Mouse (Mus musculus) limb, embryonic 12.5 days (tissue): ENCODE results near the gene Amigo3. TPM values are rescaled to one million over a fixed set of nuclear protein-coding genes. Genes with fewer than 3 reads are reported as not detected.
A peak's percentile ranks its signal among the peaks of the same experiment; 100 is the strongest.

Experiments used
- ATAC-seq: fragments of 200-750 bp; cut with Nextera tagmentation; 2 replicates; pipeline ENCODE4 v1.8.0; 2017; ENCODE audit warnings: low read depth, moderate TSS enrichment; ENCODE audit not compliant: insufficient number of reproducible peaks, insufficient read depth, low FRiP score, low TSS enrichment
- H3K27ac ChIP-seq: fragments of 300-500 bp; sonication (generic); 2 replicates; pipeline ENCODE4 v1.5.1; 2016; ENCODE audit warnings: mild to moderate bottlenecking, moderate library complexity
- H3K27me3 ChIP-seq: fragments of 300-500 bp; sonication (generic); 2 replicates; pipeline ENCODE4 v1.6.1; 2016; ENCODE audit warnings: mild to moderate bottlenecking, moderate library complexity
- H3K36me3 ChIP-seq: fragments of 300-500 bp; sonication (generic); 2 replicates; pipeline ENCODE4 v1.6.1; 2016; ENCODE audit warnings: mild to moderate bottlenecking, moderate library complexity
- H3K4me1 ChIP-seq: fragments of 300-500 bp; sonication (generic); replicated peaks from 2 replicates; pipeline ENCODE4 v1.6.1; 2016
- H3K4me2 ChIP-seq: fragments of 300-500 bp; sonication (generic); 2 replicates; pipeline ENCODE4 v1.6.1; 2016; ENCODE audit warnings: mild to moderate bottlenecking, moderate library complexity
- H3K4me3 ChIP-seq: fragments of 300-500 bp; sonication (generic); replicated peaks from 2 replicates; pipeline ENCODE4 v1.5.1; 2016; ENCODE audit warnings: mild to moderate bottlenecking
- H3K9ac ChIP-seq: fragments of 300-500 bp; sonication (generic); replicated peaks from 2 replicates; pipeline ENCODE4 v1.6.1; 2016; ENCODE audit warnings: mild to moderate bottlenecking, moderate library complexity
- H3K9me3 ChIP-seq: fragments of 300-500 bp; sonication (generic); 2 replicates; pipeline ENCODE4 v1.6.1; 2016; ENCODE audit warnings: mild to moderate bottlenecking, moderate library complexity
- WGBS: fragments of 180-500 bp; shearing (Covaris S2); methylation state at CpG from one replicate; pipeline ENCODE4 v1.1.7; 2016; 5-methylcytosine and 5-hydroxymethylcytosine counted together
- polyA plus RNA-seq: library from polyadenylated mRNA; unstranded; fragments of >200 nt; fragmentation: Nextera tagmentation; extraction: Ambion mirVana; gene quantifications from 2 replicates; pipeline ENCODE4 v1.2.1, GENCODE M21; 2016

Gene Amigo3
- polyA plus RNA-seq, 1 experiment from 2014 or later: 3.1 TPM

DNA sequence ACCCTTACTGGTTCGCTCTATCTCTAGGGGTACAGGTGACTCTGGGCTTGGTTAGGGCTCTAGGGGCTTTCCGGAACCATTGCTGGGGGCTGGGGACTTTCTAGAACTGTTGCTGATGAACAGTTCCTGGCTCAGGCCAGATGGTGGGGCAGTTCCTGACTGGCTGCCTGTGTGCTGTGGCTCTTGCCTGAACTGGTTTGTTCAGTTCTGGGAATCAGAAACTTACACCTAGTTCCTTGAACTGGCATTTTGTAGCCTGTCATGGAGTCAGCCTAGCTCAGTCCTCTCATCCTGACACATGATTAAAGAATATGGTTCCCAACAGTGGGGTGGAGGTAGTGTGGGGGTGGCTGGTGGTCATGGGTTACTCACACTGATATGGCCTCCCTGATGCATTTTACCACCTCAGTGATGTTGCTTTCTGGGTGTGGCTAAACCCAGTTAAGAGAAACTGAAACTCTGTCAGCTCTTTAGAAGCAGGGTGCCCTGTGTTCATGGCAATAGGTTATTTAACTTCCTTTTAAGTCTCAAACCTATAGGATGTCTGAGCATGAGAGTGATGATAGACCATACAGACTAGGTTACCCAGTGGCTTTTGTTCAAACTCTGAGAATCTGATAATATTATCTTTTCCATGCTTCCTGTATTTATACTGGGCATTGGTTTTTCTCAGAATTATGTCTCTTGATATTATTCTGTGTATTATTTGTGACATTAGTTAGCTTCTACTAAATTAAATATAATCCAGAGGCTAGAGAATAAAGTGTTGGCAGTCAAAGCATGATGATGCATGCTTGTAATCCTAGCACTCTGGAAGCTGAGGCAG is 17.4 kb upstream of the Amigo3 start:
- H3K4me1 ChIP-seq: no peaks in the 10 kb centered on the region
- ATAC-seq: no peak
- H3K9ac ChIP-seq: no peak overlapping the region
- no peak overlapping the region for H3K4me2 ChIP-seq
- no peaks in the 10 kb centered on the region for H3K27me3 ChIP-seq
- H3K4me3 ChIP-seq: no peak overlapping the region
- H3K9me3 ChIP-seq: no peaks in the 10 kb centered on the region
- WGBS: 95% methylated on average over 2 of the region's 2 CpGs
- no peak overlapping the region for H3K27ac ChIP-seq
- H3K36me3 ChIP-seq: peaks cover 83% of the 10 kb centered on the region

DNA sequence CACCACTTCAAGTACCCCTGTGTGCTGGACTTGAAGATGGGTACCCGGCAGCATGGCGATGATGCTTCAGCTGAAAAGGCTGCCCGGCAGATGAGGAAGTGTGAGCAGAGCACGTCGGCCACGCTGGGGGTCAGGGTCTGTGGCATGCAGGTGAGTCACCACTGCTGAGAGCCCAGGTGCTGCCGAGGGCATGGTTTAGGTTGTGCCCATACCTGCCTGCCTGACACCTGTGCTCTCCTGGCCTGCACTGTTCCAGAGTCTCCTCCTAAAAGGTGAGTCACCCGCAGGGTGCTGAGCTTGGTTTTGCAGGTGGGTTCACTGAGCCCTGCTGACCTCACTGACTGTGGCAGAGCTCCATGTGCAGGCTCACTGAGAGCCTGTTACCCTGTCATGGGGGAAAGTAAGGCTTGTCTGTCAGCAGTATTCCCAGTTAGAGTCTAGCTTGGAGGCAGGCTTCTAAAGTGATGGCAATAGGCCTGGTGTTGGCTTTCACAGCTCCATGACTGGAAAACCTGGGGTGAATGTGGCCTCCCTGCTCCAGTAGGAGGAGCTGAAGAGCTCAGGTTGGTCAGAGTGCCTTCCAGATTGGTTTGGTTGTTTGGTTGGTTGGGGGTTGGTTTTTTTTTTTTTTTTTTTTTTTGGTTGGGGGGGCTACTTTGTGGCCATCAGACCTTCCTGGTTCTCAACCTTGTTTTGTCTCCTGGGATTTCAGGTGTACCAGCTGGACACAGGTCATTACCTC is 8.0 kb upstream of the Amigo3 start:
- peaks cover 67% of the 10 kb centered on the region for H3K36me3 ChIP-seq
- H3K27me3 ChIP-seq: no peaks in the 10 kb centered on the region
- peaks cover 18% of the 10 kb centered on the region for H3K4me1 ChIP-seq
- H3K9ac ChIP-seq: no peak overlapping the region
- H3K4me3 ChIP-seq: no peak overlapping the region
- no peak overlapping the region for H3K27ac ChIP-seq
- no peak for ATAC-seq
- 95% methylated on average over 8 of the region's 8 CpGs for WGBS
- H3K9me3 ChIP-seq: no peaks in the 10 kb centered on the region
- no peak overlapping the region for H3K4me2 ChIP-seq

DNA sequence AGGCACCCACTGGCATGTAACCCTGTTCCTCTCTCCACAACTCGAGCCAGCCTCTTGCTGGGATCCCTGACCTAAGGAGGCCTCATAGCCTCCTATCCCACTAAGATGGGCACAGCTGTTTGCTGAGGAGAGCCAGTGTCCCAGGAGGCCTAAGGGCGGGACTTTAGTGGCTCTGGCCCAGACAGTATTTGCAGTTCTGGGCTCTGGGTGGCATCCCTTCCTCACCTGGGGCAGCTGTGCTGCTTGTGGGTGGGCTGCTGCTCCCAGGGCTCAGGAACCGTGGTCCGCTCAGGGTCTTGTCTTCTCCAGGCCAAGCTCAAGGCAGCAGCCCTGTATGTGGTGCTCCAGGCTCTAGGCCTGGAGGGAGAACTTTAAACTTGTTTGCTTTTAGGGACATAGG is 6.4 kb upstream of the Amigo3 start:
- H3K9me3 ChIP-seq: no peaks in the 10 kb centered on the region
- no peak overlapping the region for H3K4me2 ChIP-seq
- no peak overlapping the region for H3K4me3 ChIP-seq
- 84% methylated on average over 4 of the region's 4 CpGs for WGBS
- no peak overlapping the region for H3K27ac ChIP-seq
- no peak overlapping the region for H3K9ac ChIP-seq
- peaks cover 69% of the 10 kb centered on the region for H3K36me3 ChIP-seq
- ATAC-seq: no peak
- no peaks in the 10 kb centered on the region for H3K27me3 ChIP-seq
- peaks cover 20% of the 10 kb centered on the region for H3K4me1 ChIP-seq

DNA sequence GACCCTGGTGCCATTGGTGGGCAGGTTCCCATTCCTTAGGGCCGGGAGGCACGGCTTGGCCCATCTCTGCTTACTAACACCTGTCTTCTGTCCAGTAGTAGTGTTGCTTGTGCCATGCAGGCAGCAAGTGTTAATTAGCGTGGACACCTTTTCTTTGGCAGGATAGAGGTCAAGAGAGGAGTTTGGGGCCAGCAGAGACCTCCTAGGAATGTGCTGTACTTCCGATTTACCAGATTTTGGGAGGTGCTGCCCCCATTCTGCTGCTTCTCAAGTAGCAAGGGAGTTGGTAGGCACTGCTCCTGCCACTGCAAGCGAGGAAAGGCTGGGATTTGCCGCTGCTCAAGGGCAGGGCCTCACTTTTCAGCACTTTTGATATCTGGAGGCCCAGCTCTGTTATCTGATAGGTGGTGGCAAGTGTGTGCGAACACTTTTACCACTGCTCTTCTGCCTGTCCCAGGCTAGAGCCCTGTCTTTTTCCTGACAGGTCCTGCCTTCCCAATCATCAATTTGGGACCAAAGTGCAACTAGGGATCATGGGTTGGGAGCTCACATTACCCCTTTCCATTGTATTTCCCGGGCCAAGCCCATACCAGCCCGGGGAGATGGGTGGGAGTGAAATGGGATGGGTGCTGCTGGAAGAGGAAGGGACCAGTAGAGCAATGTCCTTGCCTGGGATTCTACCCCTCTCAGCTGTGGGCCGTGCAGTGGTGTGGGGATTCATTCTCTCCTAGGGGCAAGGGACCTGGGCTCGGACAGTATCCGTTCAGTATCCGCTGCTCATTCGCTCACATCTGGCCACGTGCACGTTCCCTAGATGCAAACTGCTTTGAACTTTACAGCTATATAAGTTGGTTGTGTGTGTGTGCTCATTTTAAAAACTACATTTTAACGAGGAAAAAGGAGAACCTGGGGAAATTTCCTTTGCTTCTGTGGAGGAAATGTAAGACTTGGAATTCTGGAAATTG is 5.1 kb upstream of the Amigo3 start:
- H3K9me3 ChIP-seq: no peaks in the 10 kb centered on the region
- peak overlapping the region; percentile 93 for H3K4me2 ChIP-seq
- peak overlapping the region; percentile 78 for H3K27ac ChIP-seq
- peak overlapping the region; percentile 74 for H3K4me3 ChIP-seq
- H3K27me3 ChIP-seq: no peaks in the 10 kb centered on the region
- peaks cover 20% of the 10 kb centered on the region for H3K4me1 ChIP-seq
- WGBS: 46% methylated on average over 17 of the region's 17 CpGs
- no peak for ATAC-seq
- peaks cover 63% of the 10 kb centered on the region for H3K36me3 ChIP-seq
- H3K9ac ChIP-seq: peak overlapping the region; percentile 44; the same call in 1 of the 2 replicates

DNA sequence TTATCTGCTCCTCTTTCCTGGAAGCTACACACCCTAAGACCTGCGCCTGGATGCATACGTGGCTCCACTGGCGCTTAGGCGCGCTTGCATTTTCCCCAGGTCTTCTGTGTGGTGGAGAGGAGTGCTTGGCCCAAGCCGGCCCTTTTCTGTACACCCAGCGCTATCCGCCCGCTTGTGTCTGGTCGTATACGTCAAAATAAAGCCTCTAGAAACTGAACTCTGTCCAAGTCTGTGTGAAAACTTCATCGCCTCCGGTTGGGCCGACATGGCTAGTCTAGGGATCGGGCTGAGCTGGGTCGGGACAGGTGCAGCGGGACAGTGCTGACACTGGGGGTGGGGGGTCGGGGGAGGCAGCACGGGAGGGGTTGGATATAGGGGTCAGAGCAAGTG is 4.4 kb upstream of the Amigo3 start:
- Histone ChIP-seq H3K36me3 (peaks cover 61% of the 10 kb centered on the region), H3K27ac (peak overlapping the region; percentile 78), H3K9me3 (no peaks in the 10 kb centered on the region), H3K9ac (peak overlapping the region; percentile 44; the same call in 1 of the 2 replicates), H3K4me3 (peak overlapping the region; percentile 74), H3K4me1 (peaks cover 26% of the 10 kb centered on the region), H3K4me2 (peak overlapping the region; percentile 93), H3K27me3 (no peaks in the 10 kb centered on the region)
- WGBS: 3% methylated on average over 19 of the region's 19 CpGs
- peak; percentile 57 for ATAC-seq

DNA sequence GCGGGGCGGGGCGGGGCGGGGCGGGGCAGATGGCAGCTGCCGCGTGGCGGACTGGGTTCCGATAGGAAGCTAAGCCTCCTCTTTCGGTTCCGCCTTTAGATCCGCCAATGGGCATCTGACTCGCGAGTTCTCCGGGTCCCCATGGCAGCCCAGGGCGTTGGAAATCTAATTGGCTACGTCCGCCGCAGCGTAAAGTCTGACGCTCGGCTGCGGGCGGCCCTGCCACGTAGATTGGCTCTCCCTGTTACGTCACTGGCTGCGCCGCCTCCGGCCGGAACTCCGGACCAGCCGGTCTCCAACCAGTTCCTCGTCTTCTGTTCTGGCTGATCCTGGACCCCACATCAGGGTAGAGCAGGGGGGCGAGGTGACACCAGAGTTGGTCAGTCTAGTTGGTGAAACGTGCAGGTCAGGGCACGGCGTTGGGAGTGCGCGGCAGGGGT is 3.9 kb upstream of the Amigo3 start, which contains the start of gene Gmppb:
Gene Gmppb (plus strand): TSS at position 227 of the 440 bp plus-strand sequence.
- Histone ChIP-seq H3K4me1 (peaks cover 26% of the 10 kb centered on the region), H3K4me3 (peak within 1 kb of the TSS; percentile 74), H3K4me2 (peak within 1 kb of the TSS; percentile 93), H3K27ac (peak within 1 kb of the TSS; percentile 78), H3K27me3 (no peaks in the 10 kb centered on the region), H3K36me3 (peaks cover 64% of the 10 kb centered on the region), H3K9ac (peak within 1 kb of the TSS; percentile 69), H3K9me3 (no peaks in the 10 kb centered on the region)
- ATAC-seq: peak; percentile 91
- WGBS: under 1% methylated on average over 37 of the region's 39 CpGs

DNA sequence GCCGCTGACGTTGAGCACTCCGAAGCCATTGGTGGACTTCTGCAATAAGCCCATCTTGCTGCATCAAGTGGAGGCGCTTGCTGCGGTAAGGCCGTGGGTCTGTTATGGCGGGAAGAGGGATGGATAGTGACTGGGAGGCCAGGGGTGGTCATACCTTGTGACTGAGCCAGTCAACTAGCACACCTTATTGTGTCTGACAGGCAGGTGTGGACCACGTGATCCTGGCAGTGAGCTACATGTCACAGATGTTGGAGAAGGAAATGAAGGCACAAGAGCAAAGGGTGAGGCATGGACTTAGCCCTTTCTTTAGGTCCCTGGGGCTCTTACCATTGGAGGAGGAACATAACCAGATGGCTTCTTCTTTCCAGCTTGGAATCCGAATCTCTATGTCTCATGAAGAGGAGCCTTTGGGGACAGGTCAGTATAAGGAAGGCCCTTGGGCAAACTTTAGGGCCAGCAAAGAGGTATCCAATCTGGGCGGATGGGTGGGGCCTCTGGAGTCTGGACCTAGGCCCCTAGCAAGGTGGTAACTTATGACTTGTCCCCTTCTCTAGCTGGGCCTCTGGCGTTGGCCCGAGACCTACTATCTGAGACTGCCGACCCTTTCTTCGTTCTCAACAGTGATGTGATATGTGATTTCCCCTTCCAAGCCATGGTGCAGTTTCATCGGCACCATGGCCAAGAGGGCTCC is 3.3 kb upstream of the Amigo3 start:
- H3K9ac ChIP-seq: peak overlapping the region; percentile 69
- H3K27ac ChIP-seq: peak overlapping the region; percentile 68
- H3K4me2 ChIP-seq: peak overlapping the region; percentile 93
- 41% methylated on average over 15 of the region's 15 CpGs for WGBS
- ATAC-seq: no peak
- peaks cover 26% of the 10 kb centered on the region for H3K4me1 ChIP-seq
- H3K27me3 ChIP-seq: no peaks in the 10 kb centered on the region
- no peaks in the 10 kb centered on the region for H3K9me3 ChIP-seq
- H3K4me3 ChIP-seq: peak overlapping the region; percentile 74
- H3K36me3 ChIP-seq: peaks cover 68% of the 10 kb centered on the region

DNA sequence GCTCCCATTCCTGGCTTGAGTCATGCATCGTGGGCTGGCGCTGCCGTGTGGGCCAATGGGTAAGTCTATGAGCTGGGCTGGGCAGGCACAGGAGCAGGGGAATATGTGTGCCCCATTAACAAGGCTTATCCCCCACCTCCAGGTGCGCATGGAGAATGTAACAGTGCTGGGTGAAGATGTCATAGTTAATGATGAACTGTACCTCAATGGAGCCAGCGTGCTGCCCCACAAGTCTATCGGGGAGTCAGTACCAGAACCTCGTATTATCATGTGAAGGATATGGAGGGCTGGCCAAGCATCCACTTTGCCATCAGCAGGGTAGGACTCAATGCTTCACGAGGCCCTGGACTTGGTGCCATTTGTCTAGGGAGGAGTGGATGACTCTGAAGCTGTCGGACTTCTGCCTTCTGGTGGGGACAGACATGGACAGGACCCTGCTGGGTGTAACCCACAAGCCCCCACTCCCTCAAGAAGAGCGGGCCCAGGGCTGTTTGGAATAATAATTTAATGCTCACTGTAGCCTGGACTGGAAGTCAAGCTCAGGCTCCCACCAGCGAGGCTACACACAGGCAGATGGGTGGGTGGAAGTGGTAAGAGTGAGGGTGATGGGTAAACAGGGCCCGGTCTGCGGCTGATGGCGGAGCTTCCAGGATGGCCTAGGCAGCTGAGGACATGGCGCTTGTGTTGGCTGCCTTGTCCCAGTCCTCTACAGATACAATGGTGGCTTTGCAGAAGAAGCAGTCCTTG is 1.6 kb upstream of the Amigo3 start:
- Histone ChIP-seq H3K27me3 (no peaks in the 10 kb centered on the region), H3K4me2 (no peak overlapping the region), H3K4me3 (no peak overlapping the region), H3K9ac (no peak overlapping the region), H3K9me3 (no peaks in the 10 kb centered on the region), H3K36me3 (peaks cover 68% of the 10 kb centered on the region), H3K27ac (no peak overlapping the region), H3K4me1 (peaks cover 26% of the 10 kb centered on the region)
- ATAC-seq: no peak
- WGBS: 93% methylated on average over 15 of the region's 15 CpGs

DNA sequence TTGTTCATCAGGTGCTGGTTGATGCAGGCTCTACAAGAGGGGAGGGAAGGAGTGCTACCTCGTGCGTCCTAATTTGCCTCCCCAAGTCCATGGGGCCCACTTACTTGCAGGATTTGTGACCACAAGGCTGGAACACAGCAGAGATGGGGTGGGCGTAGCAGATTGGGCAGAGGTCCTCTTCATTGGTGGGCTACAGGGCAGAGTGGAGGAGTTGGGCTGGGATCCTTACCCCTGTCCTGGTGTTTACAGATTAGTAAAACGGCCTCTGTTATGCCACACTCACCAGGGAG is 1.1 kb upstream of the Amigo3 start:
- H3K27me3 ChIP-seq: no peaks in the 10 kb centered on the region
- H3K9me3 ChIP-seq: no peaks in the 10 kb centered on the region
- H3K4me3 ChIP-seq: no peak overlapping the region
- H3K9ac ChIP-seq: no peak overlapping the region
- H3K27ac ChIP-seq: no peak overlapping the region
- no peak for ATAC-seq
- H3K4me1 ChIP-seq: peaks cover 26% of the 10 kb centered on the region
- 81% methylated on average over 4 of the region's 4 CpGs for WGBS
- peaks cover 68% of the 10 kb centered on the region for H3K36me3 ChIP-seq
- H3K4me2 ChIP-seq: no peak overlapping the region

DNA sequence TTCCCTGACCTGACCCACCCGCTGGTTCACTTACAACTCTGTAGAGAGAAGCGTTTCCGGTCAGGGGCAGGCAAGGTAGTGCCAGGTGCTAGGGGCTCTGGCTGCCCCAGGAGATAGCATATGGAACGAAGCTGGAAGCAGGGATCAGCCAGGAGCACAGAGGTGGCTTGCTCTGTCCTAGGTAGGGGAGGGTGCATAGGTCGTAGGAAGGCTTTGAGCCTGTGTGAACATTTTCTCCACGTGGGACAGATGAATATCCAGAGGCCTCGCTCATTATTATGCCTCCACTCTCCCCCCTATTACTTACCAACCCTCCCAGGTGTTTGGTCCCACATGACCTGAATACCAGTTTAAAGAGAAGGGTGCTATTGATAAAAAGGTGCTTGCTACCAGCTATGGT is 548 bp upstream of the Amigo3 start:
- H3K9ac ChIP-seq: no peak overlapping the region

More for the DNA sequence above, 548 bp upstream of the Amigo3 start:
- Histone ChIP-seq H3K27ac (no peak overlapping the region), H3K36me3 (peaks cover 69% of the 10 kb centered on the region), H3K4me2 (no peak overlapping the region), H3K4me1 (peaks cover 26% of the 10 kb centered on the region), H3K4me3 (no peak overlapping the region), H3K9me3 (no peaks in the 10 kb centered on the region), H3K27me3 (no peaks in the 10 kb centered on the region)
- 73% methylated on average over 7 of the region's 7 CpGs for WGBS
- ATAC-seq: no peak
